Mouse (Mus musculus) limb, embryonic 13.5 days (tissue): ENCODE results near the gene Taar5. TPM values are rescaled to one million over a fixed set of nuclear protein-coding genes. Genes with fewer than 3 reads are reported as not detected.

Experiments used
- polyA plus RNA-seq: library from polyadenylated mRNA; unstranded; fragments of >200 nt; fragmentation: Nextera tagmentation; extraction: Ambion mirVana; gene quantifications from 2 replicates; pipeline ENCODE4 v1.2.1, GENCODE M21; 2015

Gene Taar5
- polyA plus RNA-seq, 1 experiment from 2014 or later: not detected

Other genes starting within 250 kb of the Taar5 start
- gene Rps12, start 183.4 kb upstream of the Taar5 start, polyA plus RNA-seq: 174 and 179 TPM in 2 replicates
- 16.6 and 18.1 TPM in 2 replicates for gene Slc18b1, start 173.7 kb upstream of the Taar5 start, polyA plus RNA-seq
- not detected in 2 replicates for gene Vnn3, start 119.2 kb upstream of the Taar5 start, polyA plus RNA-seq
- 0.95 and 1.1 TPM in 2 replicates for gene Vnn1, start 76.0 kb upstream of the Taar5 start, polyA plus RNA-seq
- not detected in 2 replicates for gene Taar1, start 50.4 kb upstream of the Taar5 start, polyA plus RNA-seq
- gene Taar2, start 32.1 kb upstream of the Taar5 start, polyA plus RNA-seq: not detected in 2 replicates
- not detected in 2 replicates for gene Taar3, start 21.1 kb upstream of the Taar5 start, polyA plus RNA-seq
- not detected in 2 replicates for gene Taar4, start 10.2 kb upstream of the Taar5 start, polyA plus RNA-seq
- not detected in 2 replicates for gene Taar6, start 14.9 kb downstream of the Taar5 start, polyA plus RNA-seq
- not detected in 2 replicates for gene Taar7a, start 22.8 kb downstream of the Taar5 start, polyA plus RNA-seq
- gene Taar7b, start 29.2 kb downstream of the Taar5 start, polyA plus RNA-seq: not detected in 2 replicates
- gene Taar7d, start 56.5 kb downstream of the Taar5 start, polyA plus RNA-seq: not detected in 2 replicates
- gene Taar7e, start 66.9 kb downstream of the Taar5 start, polyA plus RNA-seq: not detected in 2 replicates
- not detected in 2 replicates for gene Taar7f, start 78.8 kb downstream of the Taar5 start, polyA plus RNA-seq
- not detected in 2 replicates for gene Taar8a, start 105.8 kb downstream of the Taar5 start, polyA plus RNA-seq
- gene Taar8b, start 121.6 kb downstream of the Taar5 start, polyA plus RNA-seq: not detected in 2 replicates
- gene Taar8c, start 131.2 kb downstream of the Taar5 start, polyA plus RNA-seq: not detected in 2 replicates
- gene Taar9, start 138.8 kb downstream of the Taar5 start, polyA plus RNA-seq: not detected in 2 replicates
- 71.5 and 73.7 TPM in 2 replicates for gene Stx7, start 178.6 kb downstream of the Taar5 start, polyA plus RNA-seq